Mouse (Mus musculus): ENCODE results near the gene Aamdc.

- TF ChIP-seq MAFK (IDR thresholded peaks at IDR 0.05; ENCODE audit: insufficient replicate concordance, low read length) (no peak), CHD1 (IDR thresholded peaks at IDR 0.05; ENCODE audit: low read depth, low read length) (no peak), POLR2A (IDR thresholded peaks at IDR 0.05; ENCODE audit: low read depth, low read length) (no peak), MEF2A (IDR thresholded peaks at IDR 0.05; ENCODE audit: borderline replicate concordance, low read depth, low read length) (no peak), KAT2A (IDR thresholded peaks at IDR 0.05; ENCODE audit: insufficient replicate concordance, low read length) (no peak), BHLHE40 (IDR thresholded peaks at IDR 0.05; ENCODE audit: low read depth, low read length) (no peak), MYC (IDR thresholded peaks at IDR 0.05; ENCODE audit: low read depth, low read length) (no peak), RCOR1 (conservative IDR thresholded peaks at IDR 0.05; ENCODE audit: low read depth, low read length) (no peak), CTCF (conservative IDR thresholded peaks at IDR 0.05 in 1 of 2, IDR thresholded peaks at IDR 0.05 in 1 of 2; ENCODE audit: low read depth in 2 of 2, low read length in 2 of 2) (no peak), PAX5 (IDR thresholded peaks at IDR 0.05; ENCODE audit: low read length) (no peak), ZKSCAN1 (IDR thresholded peaks at IDR 0.05; ENCODE audit: borderline replicate concordance, low read depth, low read length) (no peak), EP300 (IDR thresholded peaks at IDR 0.05; ENCODE audit: low read length) (no peak)
These were observed 14.2 kb upstream of the Aamdc start for GRCm38 (mm10) chr7:97593535-97593934.

Measured in CH12.LX (cell line).